Mouse (Mus musculus): ENCODE data around the gene Golph3. TPM values are rescaled to one million over a fixed set of nuclear protein-coding genes. Genes with fewer than 3 reads are reported as not detected.

Golph3 gene
- total and polyA plus RNA-seq, 3 experiments, result 81.1 to 149 (median 99.2) TPM

DNA sequence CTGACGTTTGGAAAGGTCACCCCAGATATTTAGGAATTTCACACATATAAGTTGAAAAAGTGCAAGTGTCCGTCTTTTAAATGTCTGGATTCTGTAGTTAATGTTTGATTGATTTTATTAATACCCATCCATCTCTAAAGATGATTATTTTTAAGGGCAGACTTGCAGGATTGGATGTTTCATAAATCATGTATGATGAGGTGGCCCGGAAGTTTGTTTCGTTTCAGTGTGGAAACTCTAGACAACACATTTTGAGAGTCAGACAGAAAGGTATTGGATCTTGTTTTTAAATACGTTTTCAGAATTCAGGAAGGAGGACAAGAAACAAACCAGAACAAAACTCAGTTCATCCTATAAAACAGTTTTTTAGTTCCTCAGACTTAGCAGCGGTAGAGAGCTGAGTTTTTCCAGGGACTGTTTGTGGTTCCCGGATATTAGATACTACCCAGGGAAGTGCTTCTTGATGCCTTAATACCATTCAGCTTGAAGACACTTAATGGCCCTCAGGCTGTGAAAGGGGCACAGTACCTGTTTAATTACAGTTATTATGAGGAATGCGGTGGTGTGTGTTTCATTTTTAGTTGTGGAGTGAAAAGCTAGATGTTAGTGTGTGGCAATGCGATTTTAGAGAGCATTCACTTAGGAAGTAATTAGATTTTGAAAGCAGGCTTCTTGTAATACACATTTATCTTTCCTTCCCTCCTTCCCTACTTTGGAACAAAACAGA, 1.6 kb downstream of the Golph3 start:
- peaks cover 7 to 31% of the 10 kb centered on the region in 2 experiments for H3K4me1 ChIP-seq (ENCODE audit: control insufficient read depth in 1 of 2, insufficient read depth in 2 of 2, low read length in 2 of 2)
- peak; percentile 64 for DNase-seq (ENCODE audit: low read depth, low spot score)

GRCm38 (mm10) chr15:12324326-12324725, 3.1 kb downstream of the Golph3 start:
- peaks cover 72% of the 10 kb centered on the region for H3K79me2 ChIP-seq (ENCODE audit: control insufficient read depth, insufficient read depth, low read length, poor library complexity)
- peaks cover 18 to 42% of the 10 kb centered on the region in 2 experiments for H3K36me3 ChIP-seq (ENCODE audit: control insufficient read depth in 1 of 2, insufficient read depth in 2 of 2, low read length in 2 of 2)
- TF ChIP-seq MAFK (IDR thresholded peaks at IDR 0.05; ENCODE audit: borderline replicate concordance, low read depth, low read length), result no peak
- TF ChIP-seq MYB (IDR thresholded peaks at IDR 0.05; ENCODE audit: low read depth, low read length), result no peak
- no peak for TF ChIP-seq TCF12 (IDR thresholded peaks at IDR 0.05; ENCODE audit: low read depth, low read length)
- TF ChIP-seq ZNF384 (IDR thresholded peaks at IDR 0.05; ENCODE audit: low read depth, low read length), result no peak
- no peak for TF ChIP-seq MAX (IDR thresholded peaks at IDR 0.05; ENCODE audit: low read length)
- no peak for TF ChIP-seq JUND (IDR thresholded peaks at IDR 0.05; ENCODE audit: low read depth, low read length)
- no peak for TF ChIP-seq USF2 (IDR thresholded peaks at IDR 0.05; ENCODE audit: borderline replicate concordance in 1 of 2, insufficient read depth in 1 of 2, low read depth in 1 of 2, low read length in 2 of 2)
- TF ChIP-seq POLR2AphosphoS2 (IDR thresholded peaks at IDR 0.05; ENCODE audit: low read length), result no peak
- TF ChIP-seq CHD1 (IDR thresholded peaks at IDR 0.05; ENCODE audit: low read depth, low read length), result no peak
- no peak for TF ChIP-seq GABPA (IDR thresholded peaks at IDR 0.05; ENCODE audit: low read depth, low read length)
- TF ChIP-seq SMC3 (IDR thresholded peaks at IDR 0.05; ENCODE audit: low read depth, low read length), result no peak
- TF ChIP-seq KAT2A (conservative IDR thresholded peaks at IDR 0.05; ENCODE audit: low read depth, low read length), result no peak
- TF ChIP-seq ELF1 (IDR thresholded peaks at IDR 0.05; ENCODE audit: low read depth, low read length), result no peak
- TF ChIP-seq NRF1 (IDR thresholded peaks at IDR 0.05; ENCODE audit: insufficient read depth, low read depth, low read length, poor library complexity, severe bottlenecking), result no peak
- TF ChIP-seq TAL1 (IDR thresholded peaks at IDR 0.05; ENCODE audit: low read length), result no peak
- TF ChIP-seq MXI1 (IDR thresholded peaks at IDR 0.05; ENCODE audit: low read depth, low read length), result no peak
- no peaks in the 10 kb centered on the region for H3K27me3 ChIP-seq (ENCODE audit: control insufficient read depth in 1 of 2, insufficient read depth in 2 of 2, low read length in 2 of 2)
- no peak for DNase-seq (ENCODE audit: low read depth, low spot score)
- H3K4me1 ChIP-seq (ENCODE audit: control insufficient read depth in 1 of 2, insufficient read depth in 2 of 2, low read length in 2 of 2), result peaks cover 7 to 21% of the 10 kb centered on the region in 2 experiments
- H3K9ac ChIP-seq (ENCODE audit: control insufficient read depth, low read depth, low read length, poor library complexity, severe bottlenecking), result no peak overlapping the region; the same call in 1 of the 2 replicates
- H3K4me3 ChIP-seq (ENCODE audit: control insufficient read depth in 1 of 2, insufficient read depth in 1 of 2, low read depth in 2 of 2, low read length in 2 of 2), result no peak overlapping the region
- H3K27ac ChIP-seq (ENCODE audit: control insufficient read depth, low read depth, low read length), result no peak overlapping the region
- no peaks in the 10 kb centered on the region for H3K9me3 ChIP-seq (replicated peaks; ENCODE audit: insufficient read depth, low read length)

More for the DNA sequence above, 1.6 kb downstream of the Golph3 start:
- Histone ChIP-seq H3K4me3 (ENCODE audit: control insufficient read depth in 1 of 2, insufficient read depth in 1 of 2, low read depth in 2 of 2, low read length in 2 of 2) (peak overlapping the region; percentile 94), H3K36me3 (ENCODE audit: control insufficient read depth in 1 of 2, insufficient read depth in 2 of 2, low read length in 2 of 2) (peaks cover 18 to 40% of the 10 kb centered on the region in 2 experiments), H3K27me3 (ENCODE audit: control insufficient read depth in 1 of 2, insufficient read depth in 2 of 2, low read length in 2 of 2) (no peaks in the 10 kb centered on the region), H3K9ac (ENCODE audit: control insufficient read depth, low read depth, low read length, poor library complexity, severe bottlenecking) (peak overlapping the region; percentile 89), H3K79me2 (ENCODE audit: control insufficient read depth, insufficient read depth, low read length, poor library complexity) (peaks cover 60% of the 10 kb centered on the region), H3K9me3 (replicated peaks; ENCODE audit: insufficient read depth, low read length) (no peaks in the 10 kb centered on the region), H3K27ac (ENCODE audit: control insufficient read depth, low read depth, low read length) (peak overlapping the region; percentile 87)
- TF ChIP-seq GABPA (IDR thresholded peaks at IDR 0.05; ENCODE audit: low read depth, low read length) (0 out of 2 replicates have a peak, but pooled peaks have one; percentile 18), JUND (IDR thresholded peaks at IDR 0.05; ENCODE audit: low read depth, low read length) (no peak), TCF12 (IDR thresholded peaks at IDR 0.05; ENCODE audit: low read depth, low read length) (no peak), EP300 (IDR thresholded peaks at IDR 0.05; ENCODE audit: low read depth in 1 of 2, low read length in 2 of 2) (no peak), SIN3A (IDR thresholded peaks at IDR 0.05; ENCODE audit: low read length) (0 out of 2 replicates have a peak, but pooled peaks have one; percentile 8), CHD1 (IDR thresholded peaks at IDR 0.05; ENCODE audit: low read depth, low read length) (no peak; the same call in 1 of the 2 replicates), MEF2A (IDR thresholded peaks at IDR 0.05; ENCODE audit: extremely low read depth, insufficient replicate concordance, low read depth, low read length, poor library complexity, severe bottlenecking) (no peak), ZMIZ1 (IDR thresholded peaks at IDR 0.05; ENCODE audit: low read depth, low read length) (no peak), TAL1 (IDR thresholded peaks at IDR 0.05; ENCODE audit: low read length) (no peak), BHLHE40 (IDR thresholded peaks at IDR 0.05; ENCODE audit: borderline replicate concordance, low read depth, low read length) (no peak), CHD2 (IDR thresholded peaks at IDR 0.05; ENCODE audit: low read length) (no peak), POLR2AphosphoS5 (IDR thresholded peaks at IDR 0.05; ENCODE audit: borderline replicate concordance, low read depth, low read length) (no peak), MAFK (IDR thresholded peaks at IDR 0.05; ENCODE audit: borderline replicate concordance, low read depth, low read length) (no peak), UBTF (IDR thresholded peaks at IDR 0.05; ENCODE audit: borderline replicate concordance, insufficient read depth, low read depth, low read length) (no peak), MXI1 (IDR thresholded peaks at IDR 0.05; ENCODE audit: low read depth, low read length) (peak; percentile 29; the same call in 1 of the 2 replicates), ZKSCAN1 (IDR thresholded peaks at IDR 0.05; ENCODE audit: low read depth, low read length) (no peak), E2F4 (IDR thresholded peaks at IDR 0.05; ENCODE audit: borderline replicate concordance, low read depth, low read length) (no peak), GATA1 (IDR thresholded peaks at IDR 0.05; ENCODE audit: low read depth, low read length) (no peak), HCFC1 (IDR thresholded peaks at IDR 0.05; ENCODE audit: low read depth, low read length) (no peak), MYC (IDR thresholded peaks at IDR 0.05; ENCODE audit: low read depth, low read length) (no peak), ZNF384 (IDR thresholded peaks at IDR 0.05; ENCODE audit: low read depth, low read length) (no peak), NRF1 (IDR thresholded peaks at IDR 0.05; ENCODE audit: insufficient read depth, low read depth, low read length, poor library complexity, severe bottlenecking) (no peak), ETS1 (IDR thresholded peaks at IDR 0.05; ENCODE audit: low read depth, low read length) (no peak), USF1 (IDR thresholded peaks at IDR 0.05; ENCODE audit: low read depth, low read length) (no peak), KAT2A (conservative IDR thresholded peaks at IDR 0.05; ENCODE audit: low read depth, low read length) (0 out of 2 replicates have a peak, but pooled peaks have one; percentile 16), SMC3 (IDR thresholded peaks at IDR 0.05; ENCODE audit: low read depth, low read length) (no peak), RCOR1 (IDR thresholded peaks at IDR 0.05; ENCODE audit: low read depth, low read length) (0 out of 2 replicates have a peak, but pooled peaks have one; percentile 20), RAD21 (IDR thresholded peaks at IDR 0.05; ENCODE audit: low read depth, low read length) (no peak), NELFE (IDR thresholded peaks at IDR 0.05; ENCODE audit: low read depth, low read length) (no peak)

Data from MEL (cell line).